28 mouse cellular contexts compared by ENCODE assay signal in genomic region chr1:85992175-85992574, GRCm38 (mm10). TPM values are rescaled to one million over a fixed set of nuclear protein-coding genes. Genes with fewer than 3 reads are reported as not detected.
DNase-seq lines count a peak whose midpoint lies in the region; ATAC-seq lines count a peak whose summit lies in the region.
"Had no signal": no experiment of that assay in that cellular context is flagged by ENCODE, and none has a peak within 500 bp of the region (broad histone marks: within the 10 kb centered on the region; RNA-seq: fewer than 3 reads in every experiment).

No protein-coding gene starts in this region.

- 39% methylated on average over 9 of the region's 9 CpGs for whole genome bisulfite sequencing in liver, embryonic 13.5 days (ENCODE audit: insufficient replicate concordance)
- 51% methylated on average over 9 of the region's 9 CpGs for WGBS in liver, embryonic 11.5 days

- no peak overlapping the region for H3K4me3 ChIP-seq in liver, embryonic 13.5 days (replicated peaks)
- no peak overlapping the region for H3K4me3 ChIP-seq in liver, embryonic 11.5 days (ENCODE audit: low read depth, low read length)
- H3K4me3 ChIP-seq: embryonic facial prominence, embryonic 13.5 days; embryonic facial prominence, embryonic 15.5 days; erythroblast, embryonic 14.5 days; forebrain, embryonic 10.5 days; forebrain, embryonic 12.5 days had no signal

- no peak for ATAC-seq in liver, embryonic 13.5 days (ENCODE audit: low read depth)
- no peak for ATAC-seq in liver, embryonic 11.5 days (replicated peaks; ENCODE audit: low FRiP score)
- ATAC-seq: forebrain, embryonic 14.5 days; forebrain, embryonic 16.5 days had no signal

- H3K4me1 ChIP-seq in liver, embryonic 13.5 days (replicated peaks): 0 out of 2 replicates have a peak, but pooled peaks cover 3% of the 10 kb centered on the region
- no peaks in the 10 kb centered on the region for H3K4me1 ChIP-seq in liver, embryonic 11.5 days (replicated peaks; ENCODE audit: control insufficient read depth, insufficient read depth, low read length)
- H3K4me1 ChIP-seq: embryonic facial prominence, embryonic 13.5 days; embryonic facial prominence, embryonic 15.5 days; forebrain, embryonic 12.5 days had no signal

- no peaks in the 10 kb centered on the region for H3K27me3 ChIP-seq in liver, embryonic 13.5 days
- H3K27me3 ChIP-seq in liver, embryonic 11.5 days (replicated peaks; ENCODE audit: control insufficient read depth, insufficient read depth, low read length): no peaks in the 10 kb centered on the region
- H3K27me3 ChIP-seq: embryonic facial prominence, embryonic 13.5 days; embryonic facial prominence, embryonic 15.5 days; forebrain, embryonic 12.5 days had no signal

- no peak overlapping the region for H3K9ac ChIP-seq in liver, embryonic 13.5 days
- H3K9ac ChIP-seq in liver, embryonic 11.5 days (ENCODE audit: low read depth, low read length): no peak overlapping the region
- H3K9ac ChIP-seq: embryonic facial prominence, embryonic 13.5 days; embryonic facial prominence, embryonic 15.5 days; forebrain, embryonic 12.5 days had no signal

- peak; percentile 30 for DNase-seq in adrenal gland, postnatal 14 days
- no peak for DNase-seq in adrenal gland, adult 2 months
- peak; percentile 6 for DNase-seq in liver, embryonic 13.5 days
- no peak for DNase-seq in liver, embryonic 11.5 days (ENCODE audit: low spot score)
- peak; percentile 53 for DNase-seq in testis, postnatal 10 days (ENCODE audit: low spot score)
- DNase-seq in testis, postnatal 14 days (ENCODE audit: low spot score): peak; percentile 79
- no peak for DNase-seq in urinary bladder, postnatal 25 days (ENCODE audit: low spot score)
- DNase-seq: adrenal gland, postnatal 25 days; cerebellum, adult 11 months; cerebellum, adult 18-20 months; cerebellum, adult 8-10 months; cerebellum, adult 9-11 months; cerebellum, postnatal 14 days; cerebellum, postnatal 36 days; embryo, embryonic 11 days had no signal

- peaks cover 3% of the 10 kb centered on the region; the same call in 1 of the 2 replicates for H3K9me3 ChIP-seq in liver, embryonic 13.5 days (replicated peaks)
- no peaks in the 10 kb centered on the region; the same call in 1 of the 2 replicates for H3K9me3 ChIP-seq in liver, embryonic 11.5 days (ENCODE audit: control insufficient read depth, low read length)
- H3K9me3 ChIP-seq: embryonic facial prominence, embryonic 13.5 days; embryonic facial prominence, embryonic 15.5 days; forebrain, embryonic 12.5 days had no signal

- H3K4me2 ChIP-seq in liver, embryonic 13.5 days: no peak overlapping the region
- H3K4me2 ChIP-seq in liver, embryonic 11.5 days: no peak overlapping the region
- H3K4me2 ChIP-seq: embryonic facial prominence, embryonic 13.5 days; embryonic facial prominence, embryonic 15.5 days; forebrain, embryonic 12.5 days had no signal

- no peaks in the 10 kb centered on the region for H3K36me3 ChIP-seq in liver, embryonic 13.5 days
- H3K36me3 ChIP-seq in liver, embryonic 11.5 days (ENCODE audit: control insufficient read depth, insufficient read depth, low read length): no peaks in the 10 kb centered on the region
- H3K36me3 ChIP-seq: embryonic facial prominence, embryonic 13.5 days; embryonic facial prominence, embryonic 15.5 days; forebrain, embryonic 10.5 days; forebrain, embryonic 12.5 days had no signal

- H3K27ac ChIP-seq in liver, embryonic 13.5 days: no peak overlapping the region
- H3K27ac ChIP-seq in liver, embryonic 11.5 days (ENCODE audit: low read depth, low read length): no peak overlapping the region
- H3K27ac ChIP-seq: embryonic facial prominence, embryonic 13.5 days; embryonic facial prominence, embryonic 15.5 days; forebrain, embryonic 10.5 days; forebrain, embryonic 12.5 days had no signal

RNA-seq across cellular contexts. Expression of gene Spata3, which starts 24.4 kb away (rescaled TPM):
- total RNA-seq in adrenal gland, postnatal 14 days (2021): not detected in 2 replicates
- not detected for total RNA-seq in adrenal gland, adult 2 months (2021)
- polyA plus RNA-seq in adrenal gland, adult 2 months (2012; rRNA removed): not detected in 2 replicates
- 0.13 TPM in 2 replicates for polyA plus RNA-seq in liver, embryonic 13.5 days (2015; fragmentation: Nextera tagmentation; extraction: Ambion mirVana)
- not detected in 2 replicates for polyA plus RNA-seq in liver, embryonic 11.5 days (2014; fragmentation: Nextera tagmentation; extraction: Ambion mirVana)
- total RNA-seq: adrenal gland, postnatal 25 days; adrenal gland, postnatal 4 days; common myeloid progenitor, adult 5-6 weeks; ES-E14; MEL had no signal
- polyA plus RNA-seq: C2C12; embryonic facial prominence, embryonic 11.5 days; embryonic facial prominence, embryonic 13.5 days; embryonic facial prominence, embryonic 15.5 days; erythroblast, embryonic 14.5 days; forebrain, embryonic 10.5 days; forebrain, embryonic 12.5 days; forebrain, embryonic 14.5 days had no signal

RNA-seq across cellular contexts. Expression of gene Gpr55, which starts 31.4 kb away (rescaled TPM):
- total RNA-seq in adrenal gland, postnatal 14 days (2021): 3.0 and 3.4 TPM in 2 replicates
- 1 to 10 TPM; 4.3 to 4.4 TPM for total RNA-seq in adrenal gland, adult 2 months (2021)
- polyA plus RNA-seq in adrenal gland, adult 2 months (2012; rRNA removed): 0.98 and 1.2 TPM in 2 replicates
- 0.05 TPM in 2 replicates for polyA plus RNA-seq in liver, embryonic 13.5 days (2015; fragmentation: Nextera tagmentation; extraction: Ambion mirVana)
- polyA plus RNA-seq in liver, embryonic 11.5 days (2014; fragmentation: Nextera tagmentation; extraction: Ambion mirVana): not detected in 2 replicates
- total RNA-seq: common myeloid progenitor, adult 5-6 weeks had no signal
- polyA plus RNA-seq: C2C12; embryonic facial prominence, embryonic 11.5 days; erythroblast, embryonic 14.5 days; forebrain, embryonic 10.5 days; forebrain, embryonic 12.5 days; forebrain, embryonic 14.5 days had no signal

RNA-seq across cellular contexts. Expression of gene 2810459M11Rik, which starts 53.5 kb away (rescaled TPM):
- total RNA-seq in adrenal gland, postnatal 14 days (2021): 0.23 and 3.4 TPM in 2 replicates
- total RNA-seq in adrenal gland, adult 2 months (2021): under 1 TPM; 0.12 to 0.21 TPM
- polyA plus RNA-seq in adrenal gland, adult 2 months (2012; rRNA removed): 0.07 and 0.25 TPM in 2 replicates
- 16.0 and 17.4 TPM in 2 replicates for polyA plus RNA-seq in liver, embryonic 13.5 days (2015; fragmentation: Nextera tagmentation; extraction: Ambion mirVana)
- polyA plus RNA-seq in liver, embryonic 11.5 days (2014; fragmentation: Nextera tagmentation; extraction: Ambion mirVana): 16.4 and 17.7 TPM in 2 replicates
- total RNA-seq: MEL had no signal
- polyA plus RNA-seq: C2C12 had no signal

Comparison
In these comparisons a context has a peak if more than half of its experiments do, and no peak if none do; other contexts are left out.
1. DNase-seq: peak in adrenal gland, postnatal 14 days (single experiment), liver, embryonic 13.5 days (single experiment), testis, postnatal 10 days (single experiment) and testis, postnatal 14 days (single experiment); none in adrenal gland, adult 2 months (single experiment), liver, embryonic 11.5 days (single experiment) and urinary bladder, postnatal 25 days (single experiment).
2. RNA of gene 2810459M11Rik, which starts 53.5 kb away (polyA plus RNA-seq): 16.4 to 17.7 TPM in liver, embryonic 11.5 days and 16.0 to 17.4 TPM in liver, embryonic 13.5 days; 0.07 to 0.25 TPM in adrenal gland, adult 2 months; every median in the first group is over 10 times any median in the second.